Mouse (Mus musculus) gastrocnemius, adult 2 months (tissue): ENCODE data around the gene B4galt4. TPM values are rescaled to one million over a fixed set of nuclear protein-coding genes. Genes with fewer than 3 reads are reported as not detected.
A peak's percentile ranks its signal among the peaks of the same experiment; 100 is the strongest.
"Not testable (repeated sequence)": the region's sequence is repeated elsewhere in the genome, so short reads cannot be mapped to it uniquely, and the experiment has no call there.

Source experiments
- DNase-seq: peaks from one replicate; pipeline ENCODE4 v3.0.0; 2022
- H3K27ac ChIP-seq: fragments of 200-600 bp; 2 replicates; pipeline ENCODE4 v1.8.1; 2022; ENCODE audit warnings: mild to moderate bottlenecking
- H3K4me3 ChIP-seq: fragments of 200-600 bp; 2 replicates; pipeline ENCODE4 v1.8.1; 2022; ENCODE audit warnings: mild to moderate bottlenecking, moderate library complexity
- CTCF ChIP-seq: fragments of 200-600 bp; IDR thresholded peaks from 2 replicates; pipeline ENCODE4 v1.8.1; 2022; ENCODE audit warnings: antibody characterized with exemption, mild to moderate bottlenecking, moderate library complexity
- intact Hi-C: fragments of 180-260 bp; cut with DNase I; formaldehyde crosslinking; loops from one replicate; pipeline ENCODE4 v1.15.1; 2025
- total RNA-seq, 2 experiments: library from RNA; stranded (reverse); gene quantifications; 2 replicates each; pipeline ENCODE4 v1.2.3; 2021

B4galt4 gene
- total RNA-seq, 2 experiments from 2014 or later: 3.3 to 7.0 TPM

GRCm38 (mm10) chr16:38782524-38783067, 40.5 kb downstream of the B4galt4 start:
- DNase-seq: no peak
- no peak overlapping the region for H3K4me3 ChIP-seq
- H3K27ac ChIP-seq: no peak overlapping the region
- no peak for TF ChIP-seq CTCF
- intact Hi-C loops: no loop called here

GRCm38 (mm10) chr16:38785301-38785700, 43.2 kb downstream of the B4galt4 start:
- Histone ChIP-seq H3K27ac (no peak overlapping the region), H3K4me3 (no peak overlapping the region)
- intact Hi-C loops: no loop called here
- no peak for DNase-seq
- no peak for TF ChIP-seq CTCF

DNA sequence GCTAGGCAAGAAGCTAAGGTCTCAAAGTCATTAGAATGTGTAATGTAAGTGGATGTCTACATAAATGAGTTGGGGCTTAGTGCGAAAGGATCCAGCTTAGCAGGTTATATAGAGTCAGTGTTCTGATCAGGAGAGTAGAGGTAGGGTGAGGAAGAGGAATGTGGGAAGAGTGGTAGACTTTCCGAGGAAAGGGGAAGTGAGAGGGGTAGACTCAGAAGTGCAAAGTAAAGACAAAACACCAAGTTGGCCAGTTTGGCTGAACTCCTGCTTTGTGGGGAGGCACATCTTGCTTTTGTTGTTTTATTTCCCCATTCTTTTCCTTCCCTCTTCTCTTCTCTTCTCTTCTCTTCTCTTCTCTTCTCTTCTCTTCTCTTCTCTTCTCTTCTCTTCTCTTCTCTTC, 47.0 kb downstream of the B4galt4 start:
- H3K27ac ChIP-seq: no peak overlapping the region
- no peak for TF ChIP-seq CTCF
- no peak overlapping the region for H3K4me3 ChIP-seq
- DNase-seq: no peak
- intact Hi-C loops: no loop called here

GRCm38 (mm10) chr16:38789966-38790365, 47.9 kb downstream of the B4galt4 start:
- DNase-seq: no peak
- Histone ChIP-seq H3K27ac (no peak overlapping the region), H3K4me3 (no peak overlapping the region)
- intact Hi-C loops: no loop called here
- TF ChIP-seq CTCF: no peak

DNA sequence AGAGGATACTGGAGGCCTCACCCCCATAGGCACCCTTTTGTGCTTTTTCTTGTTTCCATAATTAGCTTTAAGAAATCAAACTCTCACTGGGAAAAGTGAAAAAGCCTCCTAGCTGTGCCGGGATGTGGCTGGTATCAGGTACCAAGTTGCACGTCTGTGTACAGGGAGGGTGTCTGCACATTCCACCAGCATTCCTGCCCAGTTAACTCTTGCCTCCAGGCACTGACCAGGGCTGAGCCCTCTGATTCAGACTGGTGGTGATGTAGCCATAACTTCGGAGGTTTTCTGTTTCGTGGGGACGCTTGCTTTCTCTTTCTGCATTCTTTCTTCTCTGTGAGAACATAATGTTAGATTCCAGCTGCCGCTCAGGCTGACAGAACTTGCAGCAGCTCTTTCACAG, 51.1 kb downstream of the B4galt4 start:
- intact Hi-C loops: no loop called here
- no peak for DNase-seq
- no peak overlapping the region for H3K4me3 ChIP-seq
- TF ChIP-seq CTCF: no peak
- H3K27ac ChIP-seq: no peak overlapping the region

- Histone ChIP-seq H3K27ac (no peak overlapping the region), H3K4me3 (no peak overlapping the region)
- DNase-seq: no peak
- no peak for TF ChIP-seq CTCF
- intact Hi-C loops: no loop called here
These were observed 56.9 kb downstream of the B4galt4 start for GRCm38 (mm10) chr16:38798957-38799450.

DNA sequence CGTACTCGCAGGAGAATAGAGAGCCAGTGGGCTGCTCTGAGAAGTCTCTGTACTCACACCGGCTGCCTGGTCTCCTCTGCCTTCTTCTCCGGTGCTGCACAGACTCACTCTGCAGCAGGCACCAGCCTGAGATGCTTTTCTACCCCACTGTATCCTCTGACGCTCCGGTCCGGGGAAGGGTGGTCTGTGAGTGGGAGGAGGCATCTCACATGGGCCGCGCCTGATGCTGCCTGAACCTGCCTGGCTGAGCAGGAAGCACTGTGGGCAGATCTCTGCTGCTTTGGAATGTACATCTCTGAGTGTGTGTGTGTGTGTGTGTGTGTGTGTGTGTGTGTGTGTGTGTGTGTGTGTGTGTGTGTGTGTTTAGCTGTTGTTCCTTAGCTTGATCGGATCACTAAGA, 58.0 kb downstream of the B4galt4 start, which contains the start of gene Upk1b:
Gene Upk1b, minus strand, starts transcription at position 238 of the 400 bp plus-strand sequence.
- intact Hi-C loops: no loop called here
- DNase-seq: no peak
- Histone ChIP-seq H3K4me3 (no peak within 1 kb of the TSS), H3K27ac (no peak within 1 kb of the TSS)
- TF ChIP-seq CTCF: no peak

- intact Hi-C loops, H3K27ac ChIP-seq, DNase-seq, H3K4me3 ChIP-seq: not testable (repeated sequence)
These were observed 65.7 kb downstream of the B4galt4 start for GRCm38 (mm10) chr16:38807796-38808195.

- no peak for DNase-seq
- intact Hi-C loops: loop anchor here (10.0 kb wide), 1 partner anchor 75 kb away; no protein-coding TSS in a partner anchor
- H3K27ac ChIP-seq: no peak overlapping the region
- TF ChIP-seq CTCF: no peak
- H3K4me3 ChIP-seq: no peak overlapping the region
These were observed 68.1 kb downstream of the B4galt4 start for GRCm38 (mm10) chr16:38810196-38810595.

- H3K4me3 ChIP-seq: no peak overlapping the region
- peak; percentile 74 for DNase-seq
- intact Hi-C loops: loop anchor here (1.0 to 10.0 kb wide), 2 partner anchors 78 to 276 kb away; no protein-coding TSS in a partner anchor
- H3K27ac ChIP-seq: no peak overlapping the region
- peak; percentile 93 for TF ChIP-seq CTCF
These were observed 70.5 kb downstream of the B4galt4 start for GRCm38 (mm10) chr16:38812521-38812920.

Other genes starting within 250 kb of the B4galt4 start
- 10 to 100 TPM; 40.9 to 54.9 TPM for gene Timmdc1, start 219.6 kb upstream of the B4galt4 start, total RNA-seq
- 1 to 10 TPM; 8.5 TPM for gene Poglut1, start 192.0 kb upstream of the B4galt4 start, total RNA-seq
- gene Tmem39a, start 183.6 kb upstream of the B4galt4 start, total RNA-seq: 10 to 100 TPM; 17.4 to 20.7 TPM
- gene Arhgap31, start 29.0 kb upstream of the B4galt4 start, total RNA-seq: 10 to 100 TPM; 11.9 to 18.6 TPM
- gene Upk1b, start 58.1 kb downstream of the B4galt4 start, total RNA-seq: not detected
- not detected for gene 4930435E12Rik, start 86.5 kb downstream of the B4galt4 start, total RNA-seq
- under 1 TPM; 0.17 to 0.18 TPM for gene Igsf11, start 150.4 kb downstream of the B4galt4 start, total RNA-seq